Mouse (Mus musculus): ENCODE data around the gene Kars. TPM values are rescaled to one million over a fixed set of nuclear protein-coding genes. Genes with fewer than 3 reads are reported as not detected.

Kars gene
- 258 and 265 TPM in 2 replicates for polyA plus RNA-seq (2014; fragmentation: Nextera tagmentation; extraction: Ambion mirVana)

- no peaks in the 10 kb centered on the region; the same call in 1 of the 2 replicates for H3K36me3 ChIP-seq (ENCODE audit: control insufficient read depth, insufficient read depth, low read length)
- peak within 1 kb of the TSS; percentile 86 for H3K9ac ChIP-seq (ENCODE audit: low read length)
- H3K4me3 ChIP-seq (ENCODE audit: low read depth, low read length): peak within 1 kb of the TSS; percentile 92
- H3K4me1 ChIP-seq (ENCODE audit: control insufficient read depth, insufficient read depth, low read length): peaks cover 14% of the 10 kb centered on the region
- peak within 1 kb of the TSS; percentile 97 for H3K4me2 ChIP-seq
- DNase-seq (ENCODE audit: low spot score, missing footprints) (peak; percentile 98), ATAC-seq (ENCODE audit: low FRiP score) (peak; percentile 94)
- H3K27me3 ChIP-seq (ENCODE audit: control insufficient read depth, insufficient read depth, low read length): no peaks in the 10 kb centered on the region
- peak within 1 kb of the TSS; percentile 40; the same call in 1 of the 2 replicates for H3K27ac ChIP-seq (ENCODE audit: low read depth, low read length)
- H3K9me3 ChIP-seq (ENCODE audit: control insufficient read depth, low read length): no peaks in the 10 kb centered on the region
- under 1% methylated on average over 61 of the region's 61 CpGs for WGBS
Observed at GRCm38 (mm10) chr8:112010997-112011815, at the start of gene Kars, which contains the start of gene Terf2ip. Gene Kars (minus strand): TSS chr8:112011323. Gene Terf2ip (plus strand): TSS chr8:112011398.

- Histone ChIP-seq H3K9me3 (ENCODE audit: control insufficient read depth, low read length) (no peaks in the 10 kb centered on the region), H3K4me1 (ENCODE audit: control insufficient read depth, insufficient read depth, low read length) (no peaks in the 10 kb centered on the region), H3K27me3 (ENCODE audit: control insufficient read depth, insufficient read depth, low read length) (no peaks in the 10 kb centered on the region), H3K27ac (ENCODE audit: low read depth, low read length) (no peak overlapping the region), H3K9ac (ENCODE audit: low read length) (no peak overlapping the region), H3K4me2 (no peak overlapping the region), H3K36me3 (ENCODE audit: control insufficient read depth, insufficient read depth, low read length) (no peaks in the 10 kb centered on the region), H3K4me3 (ENCODE audit: low read depth, low read length) (no peak overlapping the region)
- no peak for ATAC-seq (ENCODE audit: low FRiP score)
- DNase-seq (ENCODE audit: low spot score, missing footprints): no peak
Observed at GRCm38 (mm10) chr8:112054456-112054855, 43.3 kb upstream of the Kars start.

- Histone ChIP-seq H3K4me3 (ENCODE audit: low read depth, low read length) (no peak overlapping the region), H3K4me2 (no peak overlapping the region), H3K27ac (ENCODE audit: low read depth, low read length) (no peak overlapping the region), H3K9ac (ENCODE audit: low read length) (no peak overlapping the region), H3K27me3 (ENCODE audit: control insufficient read depth, insufficient read depth, low read length) (no peaks in the 10 kb centered on the region), H3K36me3 (ENCODE audit: control insufficient read depth, insufficient read depth, low read length) (no peaks in the 10 kb centered on the region), H3K4me1 (ENCODE audit: control insufficient read depth, insufficient read depth, low read length) (no peaks in the 10 kb centered on the region), H3K9me3 (ENCODE audit: control insufficient read depth, low read length) (no peaks in the 10 kb centered on the region)
- no peak for ATAC-seq (ENCODE audit: low FRiP score)
- WGBS: 83% methylated on average over 9 of the region's 9 CpGs
- no peak for DNase-seq (ENCODE audit: low spot score, missing footprints)
Observed at GRCm38 (mm10) chr8:112051537-112051936, 40.4 kb upstream of the Kars start.

DNA sequence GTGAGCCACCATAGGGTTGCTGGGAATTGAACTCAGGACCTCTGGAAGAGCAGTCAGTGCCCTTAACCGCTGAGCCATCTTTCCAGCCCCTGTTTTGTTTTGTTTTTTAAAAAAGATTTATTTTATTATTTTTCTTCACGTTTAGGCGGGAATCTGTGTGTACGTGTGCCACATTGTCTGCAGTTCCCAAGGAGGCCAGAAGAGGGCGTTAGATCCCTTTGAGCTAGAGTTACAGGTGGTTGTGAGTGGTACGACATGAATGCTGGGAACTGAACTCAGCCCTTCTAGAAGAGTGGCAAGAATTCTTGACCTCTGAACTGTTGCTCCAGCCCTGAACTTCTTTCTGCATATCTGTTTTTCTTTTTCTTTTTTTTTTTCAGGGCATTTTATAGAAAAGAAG lies 38.9 kb upstream of the Kars start:
- Histone ChIP-seq H3K4me1 (ENCODE audit: control insufficient read depth, insufficient read depth, low read length) (no peaks in the 10 kb centered on the region), H3K9me3 (ENCODE audit: control insufficient read depth, low read length) (no peaks in the 10 kb centered on the region), H3K27ac (ENCODE audit: low read depth, low read length) (no peak overlapping the region), H3K27me3 (ENCODE audit: control insufficient read depth, insufficient read depth, low read length) (no peaks in the 10 kb centered on the region), H3K36me3 (ENCODE audit: control insufficient read depth, insufficient read depth, low read length) (no peaks in the 10 kb centered on the region), H3K4me2 (no peak overlapping the region), H3K4me3 (ENCODE audit: low read depth, low read length) (no peak overlapping the region), H3K9ac (ENCODE audit: low read length) (no peak overlapping the region)
- DNase-seq (ENCODE audit: low spot score, missing footprints) (no peak), ATAC-seq (ENCODE audit: low FRiP score) (no peak)
- WGBS: 85% methylated on average over 6 of the region's 6 CpGs

DNA sequence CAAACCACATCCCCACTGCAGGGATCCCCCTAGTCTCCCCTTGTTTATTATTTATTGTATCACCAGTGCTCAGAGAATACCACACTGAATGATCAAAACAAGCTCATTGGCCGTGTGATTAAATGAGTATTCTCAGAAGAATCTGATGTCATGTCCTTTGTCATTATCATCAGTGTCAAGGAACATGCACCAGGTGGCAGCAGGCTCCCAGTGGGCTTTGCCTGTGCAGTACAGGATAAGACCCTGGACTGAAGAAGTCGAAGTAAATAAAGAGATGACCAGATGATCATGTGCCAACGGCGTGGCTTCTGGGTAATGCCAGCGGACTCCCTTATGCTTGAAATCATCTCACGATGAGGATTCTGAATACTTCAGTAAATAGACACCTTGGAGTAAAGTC lies 37.2 kb upstream of the Kars start:
- H3K9ac ChIP-seq (ENCODE audit: low read length): no peak overlapping the region
- H3K27me3 ChIP-seq (ENCODE audit: control insufficient read depth, insufficient read depth, low read length): no peaks in the 10 kb centered on the region
- ATAC-seq (ENCODE audit: low FRiP score): no peak

DNA sequence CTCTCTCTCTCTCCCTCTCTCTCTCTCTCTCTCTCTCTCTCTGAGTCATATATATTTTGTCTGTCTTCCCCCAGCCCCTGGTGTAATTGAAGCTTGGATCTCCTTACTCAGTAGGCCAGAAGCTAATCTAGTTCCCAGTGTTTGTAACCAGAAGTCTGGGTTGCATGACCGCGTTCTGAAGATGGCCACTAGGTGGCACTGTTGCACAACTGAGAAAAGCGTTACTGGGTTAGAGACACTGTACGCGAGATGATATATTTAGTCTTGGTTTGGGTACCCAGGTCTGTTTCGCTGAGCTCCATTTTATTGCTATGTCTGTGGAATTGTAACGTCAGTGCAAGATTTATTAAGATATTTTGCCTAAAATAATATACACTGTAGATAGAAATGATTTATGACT lies 34.8 kb upstream of the Kars start:
- Histone ChIP-seq H3K9ac (ENCODE audit: low read length) (no peak overlapping the region), H3K27ac (ENCODE audit: low read depth, low read length) (no peak overlapping the region), H3K4me3 (ENCODE audit: low read depth, low read length) (no peak overlapping the region), H3K9me3 (ENCODE audit: control insufficient read depth, low read length) (no peaks in the 10 kb centered on the region), H3K4me1 (ENCODE audit: control insufficient read depth, insufficient read depth, low read length) (no peaks in the 10 kb centered on the region), H3K27me3 (ENCODE audit: control insufficient read depth, insufficient read depth, low read length) (no peaks in the 10 kb centered on the region), H3K36me3 (ENCODE audit: control insufficient read depth, insufficient read depth, low read length) (no peaks in the 10 kb centered on the region), H3K4me2 (no peak overlapping the region)
- DNase-seq (ENCODE audit: low spot score, missing footprints): peak; percentile 98
- 11% methylated on average over 7 of the region's 7 CpGs for WGBS
- ATAC-seq (ENCODE audit: low FRiP score): peak; percentile 70

More for the DNA sequence above, 37.2 kb upstream of the Kars start:
- H3K4me3 ChIP-seq (ENCODE audit: low read depth, low read length): no peak overlapping the region
- H3K27ac ChIP-seq (ENCODE audit: low read depth, low read length): no peak overlapping the region
- WGBS: 85% methylated on average over 6 of the region's 6 CpGs
- H3K36me3 ChIP-seq (ENCODE audit: control insufficient read depth, insufficient read depth, low read length): no peaks in the 10 kb centered on the region
- H3K9me3 ChIP-seq (ENCODE audit: control insufficient read depth, low read length): no peaks in the 10 kb centered on the region
- H3K4me1 ChIP-seq (ENCODE audit: control insufficient read depth, insufficient read depth, low read length): no peaks in the 10 kb centered on the region
- H3K4me2 ChIP-seq: no peak overlapping the region
- no peak for DNase-seq (ENCODE audit: low spot score, missing footprints)

- Histone ChIP-seq H3K36me3 (ENCODE audit: control insufficient read depth, insufficient read depth, low read length) (no peaks in the 10 kb centered on the region), H3K4me2 (no peak overlapping the region), H3K4me1 (ENCODE audit: control insufficient read depth, insufficient read depth, low read length) (no peaks in the 10 kb centered on the region), H3K9me3 (ENCODE audit: control insufficient read depth, low read length) (no peaks in the 10 kb centered on the region), H3K27ac (ENCODE audit: low read depth, low read length) (no peak overlapping the region), H3K27me3 (ENCODE audit: control insufficient read depth, insufficient read depth, low read length) (no peaks in the 10 kb centered on the region), H3K9ac (ENCODE audit: low read length) (no peak overlapping the region), H3K4me3 (ENCODE audit: low read depth, low read length) (no peak overlapping the region)
- WGBS: 82% methylated on average over 5 of the region's 5 CpGs
- DNase-seq (ENCODE audit: low spot score, missing footprints) (no peak), ATAC-seq (ENCODE audit: low FRiP score) (no peak)
Observed at GRCm38 (mm10) chr8:112045182-112045581, 34.1 kb upstream of the Kars start.

GRCm38 (mm10) chr8:112037521-112037920 lies 26.4 kb upstream of the Kars start:
- Histone ChIP-seq H3K4me1 (ENCODE audit: control insufficient read depth, insufficient read depth, low read length) (no peaks in the 10 kb centered on the region), H3K4me2 (no peak overlapping the region), H3K9ac (ENCODE audit: low read length) (no peak overlapping the region), H3K36me3 (ENCODE audit: control insufficient read depth, insufficient read depth, low read length) (no peaks in the 10 kb centered on the region), H3K9me3 (ENCODE audit: control insufficient read depth, low read length) (no peaks in the 10 kb centered on the region), H3K27ac (ENCODE audit: low read depth, low read length) (no peak overlapping the region), H3K4me3 (ENCODE audit: low read depth, low read length) (no peak overlapping the region), H3K27me3 (ENCODE audit: control insufficient read depth, insufficient read depth, low read length) (no peaks in the 10 kb centered on the region)
- no peak for ATAC-seq (ENCODE audit: low FRiP score)
- WGBS: 86% methylated on average over 18 of the region's 18 CpGs
- DNase-seq (ENCODE audit: low spot score, missing footprints): no peak

- Histone ChIP-seq H3K9me3 (ENCODE audit: control insufficient read depth, low read length) (no peaks in the 10 kb centered on the region), H3K9ac (ENCODE audit: low read length) (no peak overlapping the region), H3K36me3 (ENCODE audit: control insufficient read depth, insufficient read depth, low read length) (no peaks in the 10 kb centered on the region), H3K4me1 (ENCODE audit: control insufficient read depth, insufficient read depth, low read length) (no peaks in the 10 kb centered on the region), H3K4me2 (no peak overlapping the region), H3K27me3 (ENCODE audit: control insufficient read depth, insufficient read depth, low read length) (no peaks in the 10 kb centered on the region), H3K27ac (ENCODE audit: low read depth, low read length) (no peak overlapping the region), H3K4me3 (ENCODE audit: low read depth, low read length) (no peak overlapping the region)
- 17% methylated on average over 8 of the region's 8 CpGs for WGBS
- DNase-seq (ENCODE audit: low spot score, missing footprints) (peak; percentile 94), ATAC-seq (ENCODE audit: low FRiP score) (peak; percentile 30; the same call in 1 of the 2 replicates)
Observed at GRCm38 (mm10) chr8:112034603-112035002, 23.5 kb upstream of the Kars start.
